Mouse (Mus musculus): ENCODE results near the gene Nudt3. TPM values are rescaled to one million over a fixed set of nuclear protein-coding genes. Genes with fewer than 3 reads are reported as not detected.

The Nudt3 gene
- polyA plus RNA-seq, 1 experiment = 353 TPM

- peak in 1 of 2 experiments; percentile 57 for DNase-seq (ENCODE audit: extremely low spot score in 1 of 2, low spot score in 1 of 2)
These were observed 19.6 kb downstream of the Nudt3 start for GRCm38 (mm10) chr17:27603522-27604234.

GRCm38 (mm10) chr17:27603036-27603435 is 20.3 kb downstream of the Nudt3 start:
- DNase-seq (ENCODE audit: extremely low spot score in 1 of 2, low spot score in 1 of 2) = no peak

GRCm38 (mm10) chr17:27600869-27601268 is 22.4 kb downstream of the Nudt3 start:
- no peak for DNase-seq (ENCODE audit: extremely low spot score in 1 of 2, low spot score in 1 of 2)

- no peak for DNase-seq (ENCODE audit: extremely low spot score in 1 of 2, low spot score in 1 of 2)
These were observed 23.0 kb downstream of the Nudt3 start for GRCm38 (mm10) chr17:27600286-27600685.

GRCm38 (mm10) chr17:27596376-27597190 is 26.7 kb downstream of the Nudt3 start:
- no peak for DNase-seq (ENCODE audit: extremely low spot score in 1 of 2, low spot score in 1 of 2)

- DNase-seq (ENCODE audit: extremely low spot score in 1 of 2, low spot score in 1 of 2) = no peak
These were observed 27.5 kb downstream of the Nudt3 start for GRCm38 (mm10) chr17:27595659-27596375.

GRCm38 (mm10) chr17:27592565-27592910 is 30.8 kb downstream of the Nudt3 start:
- no peak for DNase-seq (ENCODE audit: extremely low spot score in 1 of 2, low spot score in 1 of 2)

GRCm38 (mm10) chr17:27591826-27592564 is 31.3 kb downstream of the Nudt3 start:
- DNase-seq (ENCODE audit: extremely low spot score in 1 of 2, low spot score in 1 of 2) = no peak

- no peak for DNase-seq (ENCODE audit: extremely low spot score in 1 of 2, low spot score in 1 of 2)
These were observed 35.1 kb downstream of the Nudt3 start for GRCm38 (mm10) chr17:27588231-27588630.

GRCm38 (mm10) chr17:27587252-27587651 is 36.0 kb downstream of the Nudt3 start:
- DNase-seq (ENCODE audit: extremely low spot score in 1 of 2, low spot score in 1 of 2) = no peak

GRCm38 (mm10) chr17:27586661-27587060 is 36.6 kb downstream of the Nudt3 start:
- DNase-seq (ENCODE audit: extremely low spot score in 1 of 2, low spot score in 1 of 2) = no peak

GRCm38 (mm10) chr17:27583185-27583894 is 40.0 kb downstream of the Nudt3 start:
- DNase-seq (ENCODE audit: extremely low spot score in 1 of 2, low spot score in 1 of 2) = no peak

- DNase-seq (ENCODE audit: extremely low spot score in 1 of 2, low spot score in 1 of 2) = peak in 1 of 2 experiments; percentile 53
These were observed 42.8 kb downstream of the Nudt3 start for GRCm38 (mm10) chr17:27580392-27581068.

- no peak for DNase-seq (ENCODE audit: extremely low spot score in 1 of 2, low spot score in 1 of 2)
These were observed 43.5 kb downstream of the Nudt3 start for GRCm38 (mm10) chr17:27579816-27580215.

GRCm38 (mm10) chr17:27578487-27578886 is 44.8 kb downstream of the Nudt3 start:
- no peak for DNase-seq (ENCODE audit: extremely low spot score in 1 of 2, low spot score in 1 of 2)

GRCm38 (mm10) chr17:27577468-27577867 is 45.8 kb downstream of the Nudt3 start:
- DNase-seq (ENCODE audit: extremely low spot score in 1 of 2, low spot score in 1 of 2) = no peak

- no peak for DNase-seq (ENCODE audit: extremely low spot score in 1 of 2, low spot score in 1 of 2)
These were observed 47.2 kb downstream of the Nudt3 start for GRCm38 (mm10) chr17:27576056-27576455.

- no peak for DNase-seq (ENCODE audit: extremely low spot score in 1 of 2, low spot score in 1 of 2)
These were observed 48.0 kb downstream of the Nudt3 start for GRCm38 (mm10) chr17:27575116-27575776.
